Mouse (Mus musculus): ENCODE measurements around the gene Paqr5. TPM values are rescaled to one million over a fixed set of nuclear protein-coding genes. Genes with fewer than 3 reads are reported as not detected.

The Paqr5 gene
- polyA plus RNA-seq, 1 experiment from 2014 or later: 0.90 TPM

DNA sequence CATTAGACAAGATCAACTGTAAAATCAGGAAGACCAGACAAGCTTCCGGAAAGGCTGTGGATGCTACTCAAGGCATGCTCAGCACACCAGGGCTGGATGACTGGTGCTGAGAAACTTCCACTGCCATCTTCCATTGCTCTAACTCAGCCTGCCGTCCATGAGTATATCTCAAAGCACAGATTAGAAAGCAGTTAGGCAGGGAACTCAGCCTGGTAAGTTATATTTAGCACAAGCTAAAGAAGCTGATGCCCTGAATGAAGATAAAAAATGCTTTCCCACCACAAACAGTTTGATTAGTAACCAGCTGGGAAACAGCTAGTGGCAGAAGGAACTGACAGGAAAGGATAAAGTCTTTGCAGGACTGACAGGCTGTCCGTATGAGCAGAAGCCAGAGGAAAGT, 85.6 kb downstream of the Paqr5 start:
- Histone ChIP-seq H3K27ac (replicated peaks) (no peak overlapping the region), H3K4me3 (no peak overlapping the region), H3K27me3 (ENCODE audit: low read depth, poor library complexity, severe bottlenecking) (no peaks in the 10 kb centered on the region), H3K4me1 (peaks cover 13% of the 10 kb centered on the region), H3K36me3 (peaks cover 85% of the 10 kb centered on the region), H3K9me3 (replicated peaks) (no peaks in the 10 kb centered on the region)
- DNase-seq (ENCODE audit: low spot score): no peak
- WGBS: 87% methylated on average over 3 of the region's 3 CpGs

DNA sequence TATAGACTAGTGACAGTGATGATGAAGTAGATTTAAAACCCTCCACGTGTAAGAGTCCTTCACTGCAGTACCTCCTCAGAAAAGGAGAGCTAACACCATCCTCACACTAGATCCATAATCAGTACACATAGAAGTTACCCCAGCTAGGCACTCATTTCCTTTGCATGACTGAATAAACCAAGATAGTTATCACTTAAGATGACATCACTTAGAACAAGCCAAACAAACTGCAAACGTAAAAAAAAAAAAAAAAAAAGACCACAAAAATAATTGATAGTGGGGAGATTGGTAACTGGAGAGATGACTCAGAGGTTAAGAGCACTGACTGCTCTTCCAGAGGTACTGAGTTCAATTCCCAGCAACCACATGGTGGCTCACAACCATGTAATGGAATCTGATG, 93.3 kb downstream of the Paqr5 start:
- Histone ChIP-seq H3K36me3 (peaks cover 100% of the 10 kb centered on the region), H3K4me3 (no peak overlapping the region)

DNA sequence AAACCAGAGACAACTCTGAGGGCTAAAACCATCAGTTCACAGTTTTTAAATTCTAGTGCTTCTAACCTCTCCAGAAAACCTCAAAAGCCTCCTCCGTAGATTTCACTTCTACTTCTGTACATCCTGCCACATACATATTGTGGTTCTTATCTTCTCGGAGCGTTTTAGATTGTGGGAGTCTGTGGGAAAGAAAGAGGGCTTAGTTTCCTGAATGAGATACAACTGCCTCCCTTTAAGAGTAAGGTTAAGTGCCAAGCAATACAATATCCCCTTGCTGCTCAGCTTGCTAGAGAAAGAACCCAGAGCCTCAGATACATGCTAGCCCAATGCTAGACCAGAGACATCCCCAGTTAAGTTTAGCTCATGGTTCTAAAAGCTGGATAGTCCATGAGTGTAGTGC, 94.6 kb downstream of the Paqr5 start:
- DNase-seq (ENCODE audit: low spot score): no peak
- peaks cover 100% of the 10 kb centered on the region for H3K36me3 ChIP-seq
- no peak overlapping the region for H3K4me3 ChIP-seq
- H3K27ac ChIP-seq (replicated peaks): no peak overlapping the region
- 95% methylated on average over 3 of the region's 3 CpGs for WGBS
- no peaks in the 10 kb centered on the region for H3K4me1 ChIP-seq
- H3K27me3 ChIP-seq (ENCODE audit: low read depth, poor library complexity, severe bottlenecking): no peaks in the 10 kb centered on the region
- no peaks in the 10 kb centered on the region for H3K9me3 ChIP-seq (replicated peaks)

More for the DNA sequence above, 93.3 kb downstream of the Paqr5 start:
- no peaks in the 10 kb centered on the region for H3K9me3 ChIP-seq (replicated peaks)
- no peaks in the 10 kb centered on the region for H3K4me1 ChIP-seq
- no peak overlapping the region for H3K27ac ChIP-seq (replicated peaks)
- WGBS: 95% methylated on average over 2 of the region's 2 CpGs
- DNase-seq (ENCODE audit: low spot score): no peak
- H3K27me3 ChIP-seq (ENCODE audit: low read depth, poor library complexity, severe bottlenecking): no peaks in the 10 kb centered on the region

DNA sequence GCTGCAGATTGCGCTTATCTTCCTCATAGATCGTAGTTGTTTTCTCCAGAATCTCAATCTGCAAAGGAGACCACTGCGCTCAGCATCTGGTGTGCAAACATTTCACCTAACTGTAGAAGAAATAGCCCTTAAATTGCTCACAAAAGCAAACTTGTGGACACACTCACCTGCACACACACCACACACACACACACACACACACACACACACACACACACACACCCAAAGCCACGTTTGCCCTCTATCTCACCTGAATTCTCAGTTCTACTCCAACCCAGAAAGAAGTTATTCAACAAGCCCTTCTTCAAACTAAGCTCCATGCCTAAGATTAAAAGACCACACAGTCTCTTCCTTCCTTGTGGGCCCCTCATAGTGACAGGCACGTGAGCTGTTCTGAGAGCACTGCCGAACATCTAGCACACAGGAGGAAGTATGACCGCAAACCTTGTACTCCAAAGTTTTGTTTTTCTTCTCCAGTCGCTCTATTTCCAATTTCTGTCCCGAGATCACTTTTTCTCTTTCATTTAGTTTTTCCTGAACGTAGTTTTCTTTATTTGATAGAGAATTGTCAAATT, 101.5 kb downstream of the Paqr5 start:
- 94% methylated on average over 10 of the region's 10 CpGs for WGBS
- H3K36me3 ChIP-seq: peaks cover 100% of the 10 kb centered on the region

DNA sequence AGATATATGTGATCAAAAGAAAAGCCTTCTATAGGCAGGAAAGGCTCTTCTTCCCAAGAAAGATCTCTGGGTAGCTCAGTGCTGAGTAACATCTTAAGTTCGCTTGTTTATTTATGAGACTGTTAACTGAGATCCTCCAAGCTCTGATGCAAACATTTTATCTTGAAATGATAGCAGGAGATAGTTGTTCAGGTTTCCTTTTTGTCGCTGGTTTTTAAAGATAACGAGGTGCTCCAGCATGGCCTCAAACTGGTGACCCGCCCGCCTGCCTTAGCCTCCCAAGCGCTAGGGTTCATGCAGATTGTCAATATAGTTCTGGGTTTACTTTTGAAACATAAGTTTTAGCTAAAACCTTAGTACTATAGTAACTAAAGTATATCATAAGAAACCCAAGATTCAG, 106.3 kb downstream of the Paqr5 start:
- H3K4me1 ChIP-seq: peaks cover 3% of the 10 kb centered on the region
- no peak for DNase-seq (ENCODE audit: low spot score)
- no peaks in the 10 kb centered on the region for H3K9me3 ChIP-seq (replicated peaks)
- no peaks in the 10 kb centered on the region for H3K27me3 ChIP-seq (ENCODE audit: low read depth, poor library complexity, severe bottlenecking)
- no peak overlapping the region for H3K4me3 ChIP-seq
- H3K36me3 ChIP-seq: peaks cover 92% of the 10 kb centered on the region
- WGBS: 95% methylated on average over 6 of the region's 6 CpGs
- no peak overlapping the region for H3K27ac ChIP-seq (replicated peaks)

More for the DNA sequence above, 101.5 kb downstream of the Paqr5 start:
- Histone ChIP-seq H3K4me1 (no peaks in the 10 kb centered on the region), H3K27ac (replicated peaks) (no peak overlapping the region), H3K4me3 (no peak overlapping the region), H3K27me3 (ENCODE audit: low read depth, poor library complexity, severe bottlenecking) (no peaks in the 10 kb centered on the region), H3K9me3 (replicated peaks) (no peaks in the 10 kb centered on the region)
- DNase-seq (ENCODE audit: low spot score): no peak

DNA sequence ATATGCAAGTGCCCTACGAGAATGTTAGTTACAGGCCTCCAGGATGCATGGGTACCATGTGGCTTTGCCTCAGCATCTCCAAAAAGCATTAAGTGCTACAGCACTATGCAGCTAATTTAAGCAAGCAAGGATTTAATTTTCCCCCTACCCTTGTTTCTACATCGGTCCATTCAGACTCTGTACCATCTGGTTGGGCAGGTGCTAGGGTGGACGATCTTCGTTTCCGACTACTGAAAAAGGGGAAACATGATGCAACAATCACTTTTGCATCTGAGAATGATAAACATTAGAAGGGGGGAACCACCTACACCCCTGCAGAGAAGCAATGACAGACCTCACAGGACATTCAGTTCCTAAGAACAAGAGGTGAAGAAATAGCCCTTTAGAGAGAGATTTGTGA, 107.2 kb downstream of the Paqr5 start:
- no peaks in the 10 kb centered on the region for H3K9me3 ChIP-seq (replicated peaks)
- H3K36me3 ChIP-seq: peaks cover 83% of the 10 kb centered on the region
- no peak for DNase-seq (ENCODE audit: low spot score)
- 96% methylated on average over 5 of the region's 5 CpGs for WGBS
- H3K4me1 ChIP-seq: peaks cover 8% of the 10 kb centered on the region
- no peaks in the 10 kb centered on the region for H3K27me3 ChIP-seq (ENCODE audit: low read depth, poor library complexity, severe bottlenecking)
- H3K27ac ChIP-seq (replicated peaks): no peak overlapping the region
- H3K4me3 ChIP-seq: no peak overlapping the region

DNA sequence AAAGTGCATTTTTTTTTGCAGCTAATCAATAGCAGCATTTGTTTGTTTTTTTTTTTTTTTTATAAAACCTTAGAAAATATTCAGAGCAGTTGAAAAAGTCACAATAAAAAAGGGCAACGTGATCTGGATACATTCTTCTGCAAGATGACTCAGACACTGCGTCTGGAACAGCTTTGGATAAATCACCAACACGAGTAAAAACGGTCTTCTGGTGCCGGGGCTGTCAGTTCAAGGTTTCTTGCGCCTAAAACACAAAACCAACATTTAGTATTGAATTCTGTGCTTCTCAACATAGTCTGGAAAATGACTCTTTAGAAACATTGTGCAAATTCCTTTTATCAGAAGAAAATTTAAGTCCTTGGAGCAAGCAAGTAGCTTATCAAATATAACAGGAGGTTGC, 109.2 kb downstream of the Paqr5 start:
- WGBS: 95% methylated on average over 6 of the region's 6 CpGs
- Histone ChIP-seq H3K36me3 (peaks cover 75% of the 10 kb centered on the region), H3K9me3 (replicated peaks) (no peaks in the 10 kb centered on the region), H3K27ac (replicated peaks) (no peak overlapping the region), H3K4me3 (no peak overlapping the region), H3K4me1 (peaks cover 22% of the 10 kb centered on the region), H3K27me3 (ENCODE audit: low read depth, poor library complexity, severe bottlenecking) (no peaks in the 10 kb centered on the region)
- DNase-seq (ENCODE audit: low spot score): no peak

DNA sequence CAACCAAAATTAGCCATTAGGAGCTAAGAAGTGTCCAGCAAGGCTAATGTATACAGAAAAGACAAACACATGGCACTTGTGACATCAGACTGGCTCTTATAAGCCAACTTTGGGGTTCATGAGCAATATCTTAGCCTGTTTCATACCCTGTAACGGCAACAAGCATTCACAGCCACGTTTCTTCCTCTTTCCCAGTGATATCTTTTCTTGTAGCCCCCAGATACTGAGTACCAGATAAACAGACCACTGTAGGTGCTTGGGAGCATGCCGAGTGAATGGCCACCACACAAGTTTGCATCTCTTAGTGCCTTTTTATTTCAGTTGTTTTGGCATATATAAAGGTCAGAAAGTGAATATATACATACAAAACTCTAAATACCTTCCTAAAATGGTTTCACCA, 109.7 kb downstream of the Paqr5 start:
- 88% methylated on average over 3 of the region's 3 CpGs for WGBS
- no peak overlapping the region for H3K4me3 ChIP-seq
- no peaks in the 10 kb centered on the region for H3K27me3 ChIP-seq (ENCODE audit: low read depth, poor library complexity, severe bottlenecking)
- peaks cover 75% of the 10 kb centered on the region for H3K36me3 ChIP-seq
- peaks cover 27% of the 10 kb centered on the region for H3K4me1 ChIP-seq
- DNase-seq (ENCODE audit: low spot score): no peak
- H3K27ac ChIP-seq (replicated peaks): no peak overlapping the region
- no peaks in the 10 kb centered on the region for H3K9me3 ChIP-seq (replicated peaks)

DNA sequence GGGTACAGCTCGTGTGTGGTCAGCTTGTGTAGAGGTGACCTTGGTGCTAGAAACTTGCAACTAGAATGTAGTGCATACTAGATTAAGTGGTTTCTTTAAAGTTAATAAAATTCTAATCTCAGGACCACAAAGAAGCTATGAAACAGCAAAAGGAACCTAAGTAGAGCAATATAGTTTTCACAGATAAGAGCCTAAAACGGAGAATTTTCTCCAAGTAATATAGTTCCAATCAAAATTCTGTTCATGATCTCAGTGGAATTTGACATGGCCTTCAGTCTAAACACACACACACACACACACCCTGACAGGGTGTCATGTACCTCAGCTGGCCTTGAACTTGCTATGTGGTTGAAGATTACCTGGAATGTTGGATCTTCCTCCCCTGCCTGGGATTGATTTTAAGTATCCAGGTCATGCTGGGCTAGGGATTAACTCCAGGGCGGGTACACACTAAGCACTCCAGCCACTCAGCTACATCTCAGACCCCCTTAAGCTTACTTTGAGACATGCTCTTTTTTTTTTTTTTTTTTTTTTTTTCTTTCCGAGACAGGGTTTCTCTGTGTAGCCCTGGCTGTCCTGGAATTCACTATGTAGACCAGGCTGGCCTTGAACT, 111.2 kb downstream of the Paqr5 start:
- Histone ChIP-seq H3K27me3 (ENCODE audit: low read depth, poor library complexity, severe bottlenecking) (no peaks in the 10 kb centered on the region), H3K36me3 (peaks cover 75% of the 10 kb centered on the region), H3K27ac (replicated peaks) (peak overlapping the region; percentile 89), H3K4me3 (peak overlapping the region; percentile 87), H3K4me1 (peaks cover 33% of the 10 kb centered on the region), H3K9me3 (replicated peaks) (no peaks in the 10 kb centered on the region)
- WGBS: 53% methylated on average over 4 of the region's 4 CpGs
- DNase-seq (ENCODE audit: low spot score): no peak

DNA sequence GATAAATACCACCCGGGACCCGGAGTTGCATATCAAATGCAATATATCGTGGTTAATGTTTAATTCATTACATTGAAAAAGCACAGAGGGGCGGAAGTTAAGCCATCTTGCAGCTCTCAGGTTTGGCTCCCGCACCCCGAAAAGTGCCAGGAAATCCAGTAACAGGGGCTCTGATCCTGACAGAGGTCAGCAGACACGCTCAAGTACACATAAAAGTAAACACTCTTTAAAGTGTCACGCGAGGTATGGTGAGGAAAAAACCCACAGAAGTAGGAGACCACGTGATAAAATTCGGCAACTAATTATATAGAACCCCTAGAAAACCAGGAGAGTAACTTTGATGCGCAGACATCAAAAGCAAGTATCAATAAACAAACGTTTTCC, 111.7 kb downstream of the Paqr5 start:
- H3K9me3 ChIP-seq (replicated peaks): no peaks in the 10 kb centered on the region
- WGBS: 5% methylated on average over 13 of the region's 13 CpGs
- H3K36me3 ChIP-seq: peaks cover 70% of the 10 kb centered on the region
- peak overlapping the region; percentile 89 for H3K27ac ChIP-seq (replicated peaks)
- peaks cover 34% of the 10 kb centered on the region for H3K4me1 ChIP-seq
- no peaks in the 10 kb centered on the region for H3K27me3 ChIP-seq (ENCODE audit: low read depth, poor library complexity, severe bottlenecking)
- H3K4me3 ChIP-seq: peak overlapping the region; percentile 87
- DNase-seq (ENCODE audit: low spot score): no peak

DNA sequence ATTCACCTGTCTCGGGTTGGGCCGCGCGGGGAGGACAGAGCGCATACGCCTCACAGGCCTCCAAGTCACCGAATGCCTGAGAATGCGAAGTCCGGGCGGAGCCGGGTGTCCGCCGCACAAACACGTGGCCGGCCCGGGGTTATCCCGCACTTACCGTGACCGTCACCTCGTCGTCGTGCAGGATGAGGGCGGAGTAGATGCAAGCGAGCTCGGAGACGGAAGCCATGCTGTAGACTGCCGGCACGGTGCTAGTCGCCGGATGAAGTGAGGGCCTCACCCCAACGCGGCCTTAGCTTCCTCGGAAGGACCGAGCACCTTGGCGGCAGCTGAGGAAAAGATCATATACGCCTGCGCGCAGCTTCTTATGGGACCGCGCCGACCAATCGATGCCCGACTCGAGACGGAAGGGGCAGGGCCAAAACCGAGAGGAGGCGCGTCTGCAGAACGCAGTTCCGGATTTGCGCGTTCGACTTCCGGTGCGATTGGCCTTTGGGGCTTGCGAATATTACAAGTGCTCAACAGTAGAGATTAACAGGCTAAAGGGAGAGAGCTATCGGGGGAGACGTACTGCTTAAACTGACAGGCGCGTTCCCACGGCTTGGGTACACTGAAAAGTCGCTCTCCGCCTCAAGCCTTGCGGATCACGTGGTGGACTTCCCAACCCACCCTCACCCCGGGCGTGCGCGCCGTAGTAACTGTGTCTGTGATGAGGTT, 112.3 kb downstream of the Paqr5 start, which contains the start of gene Rplp1:
Gene Rplp1, minus strand, starts transcription at position 340 of the 714 bp plus-strand sequence.
- peak; percentile 96 for DNase-seq (ENCODE audit: low spot score)
- Histone ChIP-seq H3K27ac (replicated peaks) (peak within 1 kb of the TSS; percentile 89), H3K36me3 (peaks cover 66% of the 10 kb centered on the region), H3K27me3 (ENCODE audit: low read depth, poor library complexity, severe bottlenecking) (no peaks in the 10 kb centered on the region), H3K9me3 (replicated peaks) (no peaks in the 10 kb centered on the region), H3K4me3 (peak within 1 kb of the TSS; percentile 87), H3K4me1 (peaks cover 34% of the 10 kb centered on the region)
- WGBS: under 1% methylated on average over 70 of the region's 70 CpGs

DNA sequence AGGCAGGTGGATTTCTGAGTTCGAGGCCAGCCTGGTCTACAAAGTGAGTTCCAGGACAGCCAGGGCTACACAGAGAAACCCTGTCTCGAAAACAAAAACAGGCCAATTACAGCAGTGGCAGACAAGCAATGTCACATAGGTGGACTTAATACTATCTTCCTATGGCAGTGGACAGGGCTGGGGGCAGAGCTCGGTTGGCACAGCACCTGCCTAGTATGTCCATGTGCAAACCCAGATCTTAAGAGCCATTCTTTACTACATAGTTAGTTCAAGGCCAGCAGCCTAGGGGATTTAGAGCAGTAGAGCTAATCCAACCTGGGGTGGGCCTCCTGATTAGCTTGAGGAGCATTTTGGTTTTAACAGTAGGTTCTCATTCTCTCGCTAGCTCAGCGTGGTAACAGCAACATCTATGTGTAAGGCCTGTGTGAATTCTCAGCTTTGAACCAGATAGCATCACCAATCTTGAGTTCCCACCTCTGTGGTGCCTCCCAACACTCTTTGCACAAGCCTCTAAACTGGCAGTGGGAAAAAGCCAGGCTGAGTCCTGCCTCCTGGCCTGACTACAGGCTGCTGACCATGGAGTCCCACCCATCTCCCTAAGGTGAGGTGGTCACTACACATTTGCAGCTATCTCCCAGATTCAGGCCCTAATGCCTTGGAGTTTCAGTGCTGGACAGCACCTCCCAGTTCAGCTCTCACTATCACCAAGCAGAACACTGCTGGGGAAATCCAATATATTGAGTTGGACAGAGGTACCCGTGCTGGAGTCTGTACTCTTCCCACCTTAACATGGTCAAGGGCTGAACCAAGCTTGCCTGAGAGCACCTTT, 115.1 kb downstream of the Paqr5 start:
- Histone ChIP-seq H3K27me3 (ENCODE audit: low read depth, poor library complexity, severe bottlenecking) (no peaks in the 10 kb centered on the region), H3K9me3 (replicated peaks) (no peaks in the 10 kb centered on the region), H3K4me3 (no peak overlapping the region), H3K27ac (replicated peaks) (no peak overlapping the region), H3K36me3 (peaks cover 45% of the 10 kb centered on the region), H3K4me1 (peaks cover 34% of the 10 kb centered on the region)
- WGBS: 54% methylated on average over 6 of the region's 6 CpGs
- DNase-seq (ENCODE audit: low spot score): no peak

Measured in midbrain, embryonic 10.5 days (tissue).